Mouse (Mus musculus): ENCODE results near the gene 4930455H04Rik.

DNA sequence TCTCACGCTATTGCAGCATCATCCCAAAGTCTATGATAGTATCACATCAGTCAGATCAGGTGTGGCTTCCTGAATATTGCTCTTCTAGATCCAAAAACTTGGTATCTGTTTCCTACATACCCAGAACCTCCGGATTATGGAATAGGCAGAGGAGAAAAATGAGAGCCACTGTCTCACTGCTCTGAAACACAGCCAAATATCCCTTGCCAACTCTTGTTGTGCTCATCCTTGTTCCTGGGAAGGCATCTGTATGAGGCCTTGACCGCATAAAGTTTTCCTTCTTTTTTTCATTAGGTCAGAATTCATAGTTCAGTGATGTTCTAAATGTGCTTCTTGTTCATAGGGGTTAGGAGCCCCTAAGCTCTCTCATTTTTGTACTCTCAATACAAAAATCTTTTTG, 38.6 kb downstream of the 4930455H04Rik start:
- TF ChIP-seq CTCF (IDR thresholded peaks at IDR 0.05; ENCODE audit: extremely low read depth, insufficient read length, insufficient replicate concordance, low read depth, low read length) = no peak
- no peak for TF ChIP-seq POLR2A (IDR thresholded peaks at IDR 0.05; ENCODE audit: low read depth, low read length)
